Mouse (Mus musculus) limb, embryonic 15.5 days (tissue): Measurements from ENCODE around the gene Gm614. TPM values are rescaled to one million over a fixed set of nuclear protein-coding genes. Genes with fewer than 3 reads are reported as not detected.

Experiments used
- ATAC-seq: fragments of 200-750 bp; cut with Nextera tagmentation; 2 replicates; pipeline ENCODE4 v1.8.0; 2017; ENCODE audit warnings: low read depth, moderate TSS enrichment; ENCODE audit not compliant: insufficient number of reproducible peaks, low FRiP score, low TSS enrichment
- H3K27ac ChIP-seq: fragments of 300-500 bp; sonication (generic); 2 replicates; pipeline ENCODE4 v1.5.1; 2015; ENCODE audit warnings: moderate library complexity, mild to moderate bottlenecking, inconsistent platforms
- H3K27me3 ChIP-seq: fragments of 300-500 bp; sonication (generic); 2 replicates; pipeline ENCODE4 v1.6.1; 2015; ENCODE audit warnings: inconsistent platforms
- H3K36me3 ChIP-seq: fragments of 300-500 bp; sonication (generic); 2 replicates; pipeline ENCODE4 v1.6.1; 2015; ENCODE audit warnings: inconsistent platforms
- H3K4me1 ChIP-seq: fragments of 300-500 bp; sonication (generic); 2 replicates; pipeline ENCODE4 v1.6.1; 2015; ENCODE audit warnings: inconsistent platforms
- H3K4me2 ChIP-seq: fragments of 300-500 bp; sonication (generic); 2 replicates; pipeline ENCODE4 v1.6.1; 2015; ENCODE audit warnings: mild to moderate bottlenecking, inconsistent platforms
- H3K4me3 ChIP-seq: fragments of 300-500 bp; sonication (generic); 2 replicates; pipeline ENCODE4 v1.5.1; 2015; ENCODE audit warnings: mild to moderate bottlenecking, inconsistent platforms
- H3K9ac ChIP-seq: fragments of 300-500 bp; sonication (generic); 2 replicates; pipeline ENCODE4 v1.6.1; 2015; ENCODE audit warnings: inconsistent platforms
- H3K9me3 ChIP-seq: fragments of 300-500 bp; sonication (generic); 2 replicates; pipeline ENCODE4 v1.6.1; 2016; ENCODE audit warnings: inconsistent platforms
- WGBS: fragments of 180-500 bp; shearing (Covaris S2); methylation state at CpG from one replicate; pipeline ENCODE4 v1.1.7; 2015; 5-methylcytosine and 5-hydroxymethylcytosine counted together
- polyA plus RNA-seq: library from polyadenylated mRNA; unstranded; fragments of >200 nt; fragmentation: Nextera tagmentation; extraction: Ambion mirVana; gene quantifications from 2 replicates; pipeline ENCODE4 v1.2.1, GENCODE M21; 2015

The Gm614 gene
- polyA plus RNA-seq, 1 experiment from 2014 or later, result not detected

GRCm38 (mm10) chrX:101254740-101255139 is 9.1 kb downstream of the Gm614 start:
- Histone ChIP-seq H3K9me3 (no peaks in the 10 kb centered on the region), H3K36me3 (no peaks in the 10 kb centered on the region), H3K27me3 (no peaks in the 10 kb centered on the region), H3K4me1 (peaks cover 11% of the 10 kb centered on the region), H3K27ac (peak overlapping the region; percentile 81), H3K4me3 (peak overlapping the region; percentile 55), H3K4me2 (peak overlapping the region; percentile 50), H3K9ac (peak overlapping the region; percentile 55)
- ATAC-seq, result peak; percentile 37; the same call in 1 of the 2 replicates
- WGBS, result 23% methylated on average over 26 of the region's 26 CpGs

- peak within 1 kb of the TSS; percentile 50 for H3K4me2 ChIP-seq
- peak within 1 kb of the TSS; percentile 81 for H3K27ac ChIP-seq
- H3K4me3 ChIP-seq, result peak within 1 kb of the TSS; percentile 55
- peak within 1 kb of the TSS; percentile 55 for H3K9ac ChIP-seq
- H3K27me3 ChIP-seq, result no peaks in the 10 kb centered on the region
- peak; percentile 90 for ATAC-seq
- no peaks in the 10 kb centered on the region for H3K36me3 ChIP-seq
- H3K9me3 ChIP-seq, result no peaks in the 10 kb centered on the region
- H3K4me1 ChIP-seq, result peaks cover 11% of the 10 kb centered on the region
- WGBS, result 18% methylated on average over 46 of the region's 47 CpGs
Measured at GRCm38 (mm10) chrX:101253952-101254729, 9.7 kb downstream of the Gm614 start, which contains the start of gene Foxo4. Gene Foxo4 (plus strand): TSS chrX:101254528.

- Histone ChIP-seq H3K36me3 (no peaks in the 10 kb centered on the region), H3K27ac (no peak overlapping the region), H3K9me3 (no peaks in the 10 kb centered on the region), H3K9ac (no peak overlapping the region), H3K4me1 (no peaks in the 10 kb centered on the region), H3K4me2 (no peak overlapping the region), H3K27me3 (0 out of 2 replicates have a peak, but pooled peaks cover 3% of the 10 kb centered on the region), H3K4me3 (no peak overlapping the region)
- WGBS, result 15% methylated on average over 1 of the region's 1 CpGs
- no peak for ATAC-seq
Measured at GRCm38 (mm10) chrX:101245011-101245410, 18.8 kb downstream of the Gm614 start.

DNA sequence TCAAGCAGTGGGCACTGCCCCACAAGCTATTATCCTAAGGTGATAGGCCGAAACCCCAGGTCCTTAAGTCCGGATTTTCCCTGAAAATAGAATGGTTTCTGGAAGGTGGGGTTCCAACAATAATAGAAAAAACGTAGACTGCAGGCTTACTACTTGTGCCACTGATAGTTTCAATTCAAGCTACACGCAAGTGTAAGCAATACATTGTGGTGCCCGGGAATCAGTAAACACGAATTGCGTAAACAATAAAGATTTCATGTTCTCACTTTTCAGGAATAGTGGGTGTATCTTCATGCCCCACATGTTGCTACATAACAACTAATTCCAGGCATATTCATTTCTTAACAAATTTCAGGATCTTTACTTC is 41.0 kb downstream of the Gm614 start:
- Histone ChIP-seq H3K9me3 (no peaks in the 10 kb centered on the region), H3K36me3 (no peaks in the 10 kb centered on the region), H3K4me2 (peak overlapping the region; percentile 40), H3K27ac (peak overlapping the region; percentile 68), H3K9ac (no peak overlapping the region), H3K4me1 (no peaks in the 10 kb centered on the region), H3K4me3 (peak overlapping the region; percentile 54), H3K27me3 (no peaks in the 10 kb centered on the region)
- WGBS, result 31% methylated on average over 7 of the region's 7 CpGs
- ATAC-seq, result no peak

DNA sequence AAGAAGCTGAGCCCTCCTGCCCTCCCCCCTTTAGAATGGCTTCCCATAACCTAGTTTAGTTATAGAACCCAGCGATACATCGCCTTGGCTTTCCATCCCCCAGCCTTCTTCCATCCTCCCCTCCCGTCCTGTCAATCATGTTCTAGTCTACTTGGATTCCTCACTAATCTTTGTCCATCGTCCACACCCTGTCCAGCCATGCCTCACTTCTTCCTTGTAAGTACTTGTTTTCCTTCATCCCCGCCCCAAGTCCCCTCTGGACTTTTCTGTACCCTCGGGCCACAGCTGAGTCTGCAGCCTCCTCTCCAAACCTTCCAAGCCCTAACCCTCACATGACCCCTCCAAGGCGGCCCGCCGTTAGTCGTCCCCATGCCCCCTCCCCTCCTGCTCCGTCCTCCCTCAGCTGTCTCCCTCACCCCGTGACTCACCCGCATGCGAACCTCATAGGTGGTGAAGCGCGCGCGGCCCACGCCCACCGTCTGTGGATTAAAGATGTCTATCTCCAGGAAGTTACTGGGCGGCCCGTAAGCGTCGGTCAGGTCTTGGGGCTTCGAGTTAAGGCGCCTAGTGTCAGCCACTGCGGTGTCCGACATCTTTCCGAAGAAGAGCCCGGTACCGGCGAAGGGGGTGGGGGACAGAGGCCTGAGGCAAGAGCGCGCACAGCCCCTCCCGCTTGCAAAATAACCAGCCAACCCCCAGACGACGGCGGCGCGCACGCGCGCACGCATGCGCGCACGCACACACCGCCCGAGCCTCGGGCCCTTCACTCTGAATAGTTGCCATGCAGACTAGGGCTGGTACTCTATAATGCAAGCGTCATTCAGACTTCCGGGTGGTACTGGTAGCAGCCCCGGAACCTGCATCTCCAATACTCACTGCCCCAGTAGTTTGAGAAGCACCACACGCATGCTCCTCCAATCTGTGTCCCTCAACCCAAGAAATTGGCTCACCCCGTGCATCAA is 41.7 kb downstream of the Gm614 start, which contains the start of gene Snx12:
Snx12 (minus strand) TSS at position 730 of the 962 bp plus-strand sequence.
- peak within 1 kb of the TSS; percentile 54 for H3K4me3 ChIP-seq
- peak within 1 kb of the TSS; percentile 47 for H3K9ac ChIP-seq
- H3K36me3 ChIP-seq, result no peaks in the 10 kb centered on the region
- peak within 1 kb of the TSS; percentile 46 for H3K4me2 ChIP-seq
- H3K27me3 ChIP-seq, result no peaks in the 10 kb centered on the region
- H3K9me3 ChIP-seq, result no peaks in the 10 kb centered on the region
- ATAC-seq, result peak; percentile 96
- 22% methylated on average over 54 of the region's 55 CpGs for WGBS
- peak within 1 kb of the TSS; percentile 77 for H3K27ac ChIP-seq
- no peaks in the 10 kb centered on the region for H3K4me1 ChIP-seq

Other genes with a start within 250 kb of the Gm614 start
- 0.05 TPM in 1 of 2 replicates, not detected in the other for gene Tex11, start 204.3 kb downstream of the Gm614 start, polyA plus RNA-seq
- 1.7 and 2.3 TPM in 2 replicates for gene Slc7a3, start 178.0 kb downstream of the Gm614 start, polyA plus RNA-seq
- 52.0 and 52.8 TPM in 2 replicates for gene Snx12, start 41.4 kb downstream of the Gm614 start, polyA plus RNA-seq
- 3.7 and 4.0 TPM in 2 replicates for gene Foxo4, start 9.5 kb downstream of the Gm614 start, polyA plus RNA-seq
- 19.3 and 20.4 TPM in 2 replicates for gene Il2rg, start 4.3 kb upstream of the Gm614 start, polyA plus RNA-seq
- gene Gm20489, start 5.0 kb upstream of the Gm614 start, polyA plus RNA-seq, result not detected in 2 replicates
- 28.7 and 30.5 TPM in 2 replicates for gene Med12, start 10.0 kb upstream of the Gm614 start, polyA plus RNA-seq
- gene Nlgn3, start 35.2 kb upstream of the Gm614 start, polyA plus RNA-seq, result 12.9 and 14.3 TPM in 2 replicates
- gene Gjb1, start 112.4 kb upstream of the Gm614 start, polyA plus RNA-seq, result 0.15 and 0.21 TPM in 2 replicates
- 31.0 and 33.5 TPM in 2 replicates for gene Zmym3, start 156.9 kb upstream of the Gm614 start, polyA plus RNA-seq
- gene Nono, start 165.3 kb upstream of the Gm614 start, polyA plus RNA-seq, result 342 and 352 TPM in 2 replicates
- 37.1 and 115 TPM in 2 replicates for gene Itgb1bp2, start 185.1 kb upstream of the Gm614 start, polyA plus RNA-seq